Mouse (Mus musculus) large intestine, adult 2 months (tissue): Measurements from ENCODE around the gene 4833427G06Rik. TPM values are rescaled to one million over a fixed set of nuclear protein-coding genes. Genes with fewer than 3 reads are reported as not detected.
A peak's percentile ranks its signal among the peaks of the same experiment; 100 is the strongest.

Experiments used
- DNase-seq: peaks from one replicate; pipeline ENCODE4 v3.0.0-alpha.2; 2012; ENCODE audit warnings: low read depth, low spot score
- WGBS: fragments of 180-500 bp; shearing (Covaris S2); methylation state at CpG from one replicate; pipeline ENCODE4 v1.1.7; 2018; 5-methylcytosine and 5-hydroxymethylcytosine counted together
- polyA plus RNA-seq: library from polyadenylated mRNA; depleted of rRNA; stranded (reverse); fragments of >200 nt; gene quantifications from 2 replicates; pipeline ENCODE4 v1.2.3, GENCODE M21; 2012; rRNA removed

4833427G06Rik gene
- polyA plus RNA-seq, 1 experiment: not detected

GRCm38 (mm10) chr9:51075780-51076179 is 26.1 kb downstream of the 4833427G06Rik start:
- 31% methylated on average over 3 of the region's 3 CpGs for WGBS
- no peak for DNase-seq

DNA sequence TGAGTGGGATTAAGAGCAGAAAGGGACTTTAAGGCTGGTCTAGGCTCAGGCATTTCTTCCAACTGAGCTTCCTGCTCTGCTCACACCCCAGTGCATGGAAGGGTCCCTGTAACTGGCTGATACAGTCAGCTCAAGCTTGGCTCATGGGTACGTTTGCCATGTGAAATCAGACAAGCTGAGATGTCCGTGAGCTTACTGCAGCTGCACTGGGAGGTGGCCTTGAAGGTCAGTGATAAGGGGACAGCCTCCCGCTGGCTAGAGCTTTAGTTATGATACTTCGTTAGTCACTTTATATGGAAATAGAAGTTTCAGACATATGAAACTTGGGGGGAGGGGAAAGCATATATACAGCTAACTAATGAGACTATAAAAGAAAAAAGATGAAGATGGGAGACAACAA is 31.1 kb downstream of the 4833427G06Rik start:
- 63% methylated on average over 4 of the region's 4 CpGs for WGBS
- DNase-seq: no peak

GRCm38 (mm10) chr9:51068202-51068601 is 33.7 kb downstream of the 4833427G06Rik start:
- no peak for DNase-seq
- WGBS: 43% methylated on average over 3 of the region's 3 CpGs

DNA sequence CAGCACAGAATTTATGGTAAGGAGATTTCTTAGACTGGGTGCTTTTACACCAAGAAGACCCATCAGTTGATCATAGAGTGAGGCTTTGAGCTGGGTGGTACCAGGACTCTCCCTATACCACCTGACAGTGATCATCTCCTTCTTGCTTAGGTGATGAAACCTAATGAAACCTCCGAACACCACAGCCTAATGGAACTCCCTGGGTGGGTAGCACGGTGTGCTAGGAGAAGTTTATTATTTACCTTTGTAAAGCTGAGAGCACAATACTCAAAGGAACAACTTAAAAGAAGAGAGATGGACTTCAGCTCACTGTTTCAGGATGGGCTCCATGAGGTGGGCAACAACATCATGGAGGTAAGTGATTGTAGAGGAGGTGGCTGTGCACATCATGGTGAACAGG is 41.3 kb downstream of the 4833427G06Rik start, which contains the start of gene Btg4:
Gene Btg4 (plus strand): TSS at position 301 of the 400 bp plus-strand sequence.
- 82% methylated on average over 2 of the region's 2 CpGs for WGBS
- DNase-seq: no peak

DNA sequence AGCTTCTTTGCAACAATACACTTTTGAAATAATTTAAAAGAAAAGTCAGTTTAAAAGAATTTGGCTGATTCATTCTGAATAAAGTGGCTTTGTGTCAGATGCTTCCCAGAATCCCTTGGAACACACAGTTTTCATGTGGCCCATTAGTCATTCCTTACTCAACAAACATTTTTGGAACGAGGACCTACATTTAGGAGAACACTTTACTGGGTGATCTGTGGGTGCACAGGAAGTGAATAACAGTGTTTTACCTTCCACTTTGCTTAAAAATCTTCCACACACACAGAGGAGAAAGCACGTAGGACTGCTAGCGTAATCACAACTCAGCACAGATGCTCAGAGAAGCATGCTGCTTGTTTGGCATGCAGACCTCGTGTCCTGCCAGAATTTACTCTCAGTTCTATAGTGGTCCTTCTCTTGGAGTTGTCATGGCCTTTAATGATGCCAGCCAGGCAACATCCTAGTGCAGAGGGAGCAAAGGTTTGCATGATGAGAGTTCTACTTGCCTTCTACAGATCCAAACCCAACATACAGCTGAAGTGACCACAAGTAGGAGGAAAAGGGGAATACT is 42.8 kb downstream of the 4833427G06Rik start:
- no peak for DNase-seq
- WGBS: 62% methylated on average over 4 of the region's 4 CpGs

DNA sequence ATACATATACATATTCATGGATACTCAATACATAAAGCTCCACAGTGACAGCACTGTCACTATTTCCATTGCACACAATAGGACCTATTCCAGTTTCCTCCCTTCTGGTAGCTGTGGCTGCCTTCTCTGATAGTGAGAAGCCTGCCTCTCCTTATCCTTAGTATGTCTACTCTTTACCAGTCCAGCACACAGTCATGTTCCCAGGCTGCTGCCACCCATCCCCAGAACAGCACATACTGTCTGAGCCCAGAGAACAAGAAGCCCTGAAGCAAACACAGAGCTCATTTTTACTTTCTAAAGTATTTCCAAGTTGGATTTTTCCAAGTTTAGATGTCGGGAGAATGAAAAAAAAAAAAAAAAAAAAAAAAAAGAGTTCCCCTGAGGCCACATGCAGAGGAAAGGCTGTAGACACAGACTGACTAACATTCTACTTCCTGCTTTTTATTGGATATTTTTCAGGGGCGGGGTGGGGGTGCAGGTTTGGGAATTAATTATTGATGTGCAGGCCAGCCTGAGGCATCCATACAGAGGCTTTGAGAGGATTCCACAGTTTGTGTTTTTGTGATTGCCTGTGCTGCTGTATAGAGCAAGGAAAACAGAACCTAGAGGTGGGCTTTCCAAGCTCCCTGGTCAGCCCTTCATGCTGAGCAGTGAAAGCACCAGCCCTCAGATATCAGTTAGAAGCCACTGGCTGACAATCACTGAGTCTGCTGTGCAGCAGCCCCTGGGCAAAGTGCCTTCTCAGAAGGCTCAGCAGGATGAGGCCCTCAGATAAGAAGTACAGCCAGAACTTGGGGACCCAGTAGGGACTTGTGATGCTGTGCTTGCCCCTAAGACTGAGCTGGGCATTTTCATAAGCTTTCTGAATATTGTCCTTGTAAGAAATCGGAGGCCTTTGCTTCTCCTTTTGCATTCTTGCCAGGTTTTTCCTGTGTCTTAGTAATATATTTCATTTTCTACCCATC is 45.2 kb downstream of the 4833427G06Rik start:
- 50% methylated on average over 3 of the region's 3 CpGs for WGBS
- DNase-seq: no peak

DNA sequence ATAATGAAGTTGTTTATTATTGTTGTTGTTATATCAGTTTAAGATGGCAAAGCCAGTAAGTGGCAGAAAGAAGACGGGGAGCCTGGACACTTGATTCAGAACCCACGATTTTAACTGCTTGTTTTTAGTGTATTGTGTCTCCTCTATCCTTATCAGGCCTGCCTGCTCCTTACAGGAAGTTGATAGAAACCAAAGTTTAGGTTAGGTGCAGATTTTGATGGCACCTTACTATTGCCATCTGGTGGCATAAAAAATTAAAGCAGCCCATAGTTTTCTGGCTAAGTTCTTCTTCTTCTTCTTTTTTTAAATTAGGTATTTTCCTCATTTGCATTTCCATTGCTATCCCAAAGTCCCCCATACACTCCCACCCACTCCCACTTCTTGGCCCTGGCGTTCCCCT is 49.7 kb downstream of the 4833427G06Rik start:
- no peak for DNase-seq

DNA sequence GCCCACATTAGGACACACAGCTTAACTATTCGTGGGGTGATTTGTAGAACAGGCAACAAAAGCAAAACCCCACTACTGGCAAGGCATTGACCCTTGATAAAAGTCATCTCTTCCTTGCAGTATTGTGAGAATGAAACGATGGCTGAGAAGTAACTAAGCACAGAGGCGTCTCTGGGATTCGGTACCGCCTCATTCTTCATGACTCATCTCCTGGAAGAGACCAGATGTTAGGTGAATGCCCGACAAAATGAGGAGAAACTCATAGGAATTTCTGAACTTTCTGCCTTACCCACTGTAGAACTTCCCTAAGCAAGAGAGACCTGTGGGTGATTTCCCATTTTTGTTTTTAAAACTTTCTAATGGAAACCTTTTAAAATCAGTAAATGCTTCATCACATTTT is 59.7 kb downstream of the 4833427G06Rik start:
- 72% methylated on average over 6 of the region's 6 CpGs for WGBS
- no peak for DNase-seq

More for the DNA sequence above, 49.7 kb downstream of the 4833427G06Rik start:
- whole genome bisulfite sequencing: 50% methylated on average over 3 of the region's 3 CpGs

GRCm38 (mm10) chr9:51041491-51041980 is 60.3 kb downstream of the 4833427G06Rik start:
- WGBS: 38% methylated on average over 7 of the region's 7 CpGs
- peak; percentile 38 for DNase-seq

DNA sequence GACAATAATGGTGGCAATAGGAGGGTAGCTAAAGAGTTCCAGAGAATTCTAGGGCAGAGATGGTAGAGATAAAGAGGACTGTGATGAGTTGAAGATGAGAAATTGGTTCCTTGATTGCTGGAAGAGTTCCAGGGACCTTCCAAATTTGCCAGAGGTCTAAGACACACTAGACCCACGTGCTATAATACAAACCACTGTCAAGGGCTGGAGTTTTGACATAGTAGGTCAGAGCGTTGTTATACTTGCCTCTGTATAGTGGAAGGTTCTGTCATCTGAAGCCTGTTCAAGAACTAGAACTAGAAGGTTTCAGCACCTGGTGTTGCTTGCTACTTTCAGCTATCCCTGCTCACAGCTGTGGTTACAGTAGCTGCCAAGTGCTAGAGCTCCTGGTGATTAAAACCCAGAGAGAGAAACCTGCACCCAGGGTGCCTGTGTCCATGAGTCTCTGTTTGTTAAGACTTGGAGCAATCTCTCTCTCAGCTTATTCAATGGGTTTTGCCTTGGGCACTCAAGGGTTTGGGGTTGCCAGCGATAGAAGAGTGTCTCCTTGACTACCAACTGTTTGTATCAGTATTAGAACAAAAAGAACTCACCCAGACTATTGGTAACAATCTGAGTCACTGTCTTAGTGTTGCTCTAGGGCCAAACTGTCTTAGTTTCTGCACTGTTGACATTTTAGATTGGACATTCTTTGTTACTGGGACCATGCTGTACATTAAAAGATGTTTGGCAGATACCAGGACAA is 68.9 kb downstream of the 4833427G06Rik start:
- DNase-seq: no peak
- 76% methylated on average over 3 of the region's 3 CpGs for WGBS

DNA sequence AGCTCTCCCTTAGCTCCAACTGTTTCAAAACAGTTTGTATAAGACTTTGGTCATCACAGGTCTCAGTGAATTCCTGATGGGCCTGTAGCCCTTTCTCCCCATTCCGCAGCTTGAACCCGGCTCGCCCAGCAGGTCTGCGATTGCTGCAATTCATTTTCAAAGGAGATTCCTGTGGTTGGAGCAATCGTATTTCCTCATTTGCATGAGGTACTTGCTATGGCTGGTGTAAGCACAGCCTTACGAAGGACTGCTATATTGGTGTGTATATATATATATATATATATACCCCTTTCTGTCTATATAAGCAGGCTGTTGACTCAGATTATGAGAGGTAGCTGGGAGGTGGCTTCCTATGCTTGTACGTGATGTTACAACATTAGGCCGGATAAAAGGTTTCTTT is 69.6 kb downstream of the 4833427G06Rik start:
- 65% methylated on average over 8 of the region's 8 CpGs for WGBS
- no peak for DNase-seq

DNA sequence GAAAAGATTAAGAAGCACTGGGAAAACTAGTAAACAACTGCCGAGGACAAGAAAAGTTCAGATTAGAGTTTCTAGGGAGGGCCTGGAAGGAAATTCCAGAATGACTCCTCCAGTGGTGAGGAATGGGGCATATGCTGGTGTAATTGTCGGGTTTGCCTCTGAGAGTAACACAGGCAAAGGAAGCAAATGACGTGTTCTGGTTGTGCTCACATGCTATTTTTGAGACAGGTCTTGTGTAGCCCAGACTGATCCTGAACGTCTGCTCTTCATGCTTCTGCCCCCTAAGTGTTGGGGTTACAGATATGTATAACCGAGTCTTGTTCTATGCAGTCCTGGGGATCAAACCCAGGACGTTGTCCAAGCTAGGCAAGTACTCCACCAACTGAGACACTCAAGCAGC is 70.3 kb downstream of the 4833427G06Rik start:
- 62% methylated on average over 6 of the region's 6 CpGs for WGBS
- DNase-seq: no peak

Other genes with a start within 250 kb of the 4833427G06Rik start
- gene Sik2, start 93.0 kb downstream of the 4833427G06Rik start, polyA plus RNA-seq: 6.4 and 11.6 TPM in 2 replicates
- not detected in 2 replicates for gene Btg4, start 41.2 kb downstream of the 4833427G06Rik start, polyA plus RNA-seq
- gene Layn, start 25.0 kb downstream of the 4833427G06Rik start, polyA plus RNA-seq: 0.31 and 0.80 TPM in 2 replicates
- gene Gm32742, start 63.4 kb upstream of the 4833427G06Rik start, polyA plus RNA-seq: 0.48 and 0.55 TPM in 2 replicates
- gene Pou2af1, start 111.6 kb upstream of the 4833427G06Rik start, polyA plus RNA-seq: 20.6 and 25.1 TPM in 2 replicates
- 5.0 and 5.5 TPM in 2 replicates for gene Colca2, start 176.5 kb upstream of the 4833427G06Rik start, polyA plus RNA-seq
- 3.7 and 15.2 TPM in 2 replicates for gene 1810046K07Rik, start 226.8 kb upstream of the 4833427G06Rik start, polyA plus RNA-seq